Mouse (Mus musculus): Measurements from ENCODE around the gene Paxx. TPM values are rescaled to one million over a fixed set of nuclear protein-coding genes. Genes with fewer than 3 reads are reported as not detected.

The Paxx gene
- polyA plus RNA-seq (2014; fragmentation: Illumina TruSeq; extraction: RNeasy Lipid Tissue Mini Kit (QIAGEN cat#74804); ENCODE audit: low read depth, low replicate concordance): 1.5 TPM

GRCm38 (mm10) chr2:25460551-25461309 lies at the start of gene Paxx:
Gene Paxx, minus strand, starts transcription at chr2:25461094.

GRCm38 (mm10) chr2:25501593-25502486 lies 40.9 kb upstream of the Paxx start, which contains the start of gene C8g:
Gene C8g, minus strand, starts transcription at chr2:25501719.

GRCm38 (mm10) chr2:25500576-25501405 lies 39.9 kb upstream of the Paxx start, which contains the start of gene Fbxw5:
Gene Fbxw5, plus strand, starts transcription at chr2:25500750.

GRCm38 (mm10) chr2:25493476-25493961 lies 32.6 kb upstream of the Paxx start, which contains the start of gene Lcn12:
Gene Lcn12, minus strand, starts transcription at chr2:25493911.

GRCm38 (mm10) chr2:25469969-25470368 lies 9.1 kb upstream of the Paxx start, which contains the start of gene Ptgds:
Gene Ptgds, minus strand, starts transcription at chr2:25470046.

GRCm38 (mm10) chr2:25456205-25456953 lies 4.5 kb downstream of the Paxx start, which contains the start of gene Clic3:
Gene Clic3, plus strand, starts transcription at chr2:25456838.

GRCm38 (mm10) chr2:25428442-25429236 lies 32.3 kb downstream of the Paxx start, which contains the start of gene Abca2:
Gene Abca2, plus strand, starts transcription at chr2:25428703.

GRCm38 (mm10) chr2:25422587-25423410 lies 38.1 kb downstream of the Paxx start, which contains the start of gene Fut7:
Gene Fut7, plus strand, starts transcription at chr2:25423267.

Other genes with a start within 250 kb of the Paxx start
- gene Nelfb, start 249.6 kb downstream of the Paxx start, polyA plus RNA-seq (2014; fragmentation: Illumina TruSeq; extraction: RNeasy Lipid Tissue Mini Kit (QIAGEN cat#74804); ENCODE audit: low read depth, low replicate concordance): 6.9 TPM
- gene Stpg3, start 246.5 kb downstream of the Paxx start, polyA plus RNA-seq (2014; fragmentation: Illumina TruSeq; extraction: RNeasy Lipid Tissue Mini Kit (QIAGEN cat#74804); ENCODE audit: low read depth, low replicate concordance): not detected
- not detected for gene Fam166a, start 242.3 kb downstream of the Paxx start, polyA plus RNA-seq (2014; fragmentation: Illumina TruSeq; extraction: RNeasy Lipid Tissue Mini Kit (QIAGEN cat#74804); ENCODE audit: low read depth, low replicate concordance)
- gene Tubb4b, start 236.4 kb downstream of the Paxx start, polyA plus RNA-seq (2014; fragmentation: Illumina TruSeq; extraction: RNeasy Lipid Tissue Mini Kit (QIAGEN cat#74804); ENCODE audit: low read depth, low replicate concordance): 50.4 TPM
- not detected for gene Slc34a3, start 226.7 kb downstream of the Paxx start, polyA plus RNA-seq (2014; fragmentation: Illumina TruSeq; extraction: RNeasy Lipid Tissue Mini Kit (QIAGEN cat#74804); ENCODE audit: low read depth, low replicate concordance)
- not detected for gene Rnf224, start 224.3 kb downstream of the Paxx start, polyA plus RNA-seq (2014; fragmentation: Illumina TruSeq; extraction: RNeasy Lipid Tissue Mini Kit (QIAGEN cat#74804); ENCODE audit: low read depth, low replicate concordance)
- gene Rnf208, start 218.8 kb downstream of the Paxx start, polyA plus RNA-seq (2014; fragmentation: Illumina TruSeq; extraction: RNeasy Lipid Tissue Mini Kit (QIAGEN cat#74804); ENCODE audit: low read depth, low replicate concordance): not detected
- not detected for gene Cysrt1, start 218.6 kb downstream of the Paxx start, polyA plus RNA-seq (2014; fragmentation: Illumina TruSeq; extraction: RNeasy Lipid Tissue Mini Kit (QIAGEN cat#74804); ENCODE audit: low read depth, low replicate concordance)
- 0.93 TPM for gene AL732309.1, start 214.2 kb downstream of the Paxx start, polyA plus RNA-seq (2014; fragmentation: Illumina TruSeq; extraction: RNeasy Lipid Tissue Mini Kit (QIAGEN cat#74804); ENCODE audit: low read depth, low replicate concordance)
- not detected for gene Tmem203, start 205.7 kb downstream of the Paxx start, polyA plus RNA-seq (2014; fragmentation: Illumina TruSeq; extraction: RNeasy Lipid Tissue Mini Kit (QIAGEN cat#74804); ENCODE audit: low read depth, low replicate concordance)
- gene Tprn, start 198.5 kb downstream of the Paxx start, polyA plus RNA-seq (2014; fragmentation: Illumina TruSeq; extraction: RNeasy Lipid Tissue Mini Kit (QIAGEN cat#74804); ENCODE audit: low read depth, low replicate concordance): 0.52 TPM
- 2.9 TPM for gene Ssna1, start 188.7 kb downstream of the Paxx start, polyA plus RNA-seq (2014; fragmentation: Illumina TruSeq; extraction: RNeasy Lipid Tissue Mini Kit (QIAGEN cat#74804); ENCODE audit: low read depth, low replicate concordance)
- 6.7 TPM for gene Anapc2, start 188.6 kb downstream of the Paxx start, polyA plus RNA-seq (2014; fragmentation: Illumina TruSeq; extraction: RNeasy Lipid Tissue Mini Kit (QIAGEN cat#74804); ENCODE audit: low read depth, low replicate concordance)
- gene Tmem210, start 172.9 kb downstream of the Paxx start, polyA plus RNA-seq (2014; fragmentation: Illumina TruSeq; extraction: RNeasy Lipid Tissue Mini Kit (QIAGEN cat#74804); ENCODE audit: low read depth, low replicate concordance): not detected
- gene Lrrc26, start 171.2 kb downstream of the Paxx start, polyA plus RNA-seq (2014; fragmentation: Illumina TruSeq; extraction: RNeasy Lipid Tissue Mini Kit (QIAGEN cat#74804); ENCODE audit: low read depth, low replicate concordance): not detected
- gene Grin1, start 141.9 kb downstream of the Paxx start, polyA plus RNA-seq (2014; fragmentation: Illumina TruSeq; extraction: RNeasy Lipid Tissue Mini Kit (QIAGEN cat#74804); ENCODE audit: low read depth, low replicate concordance): 2.7 TPM
- 23.9 TPM for gene Man1b1, start 128.8 kb downstream of the Paxx start, polyA plus RNA-seq (2014; fragmentation: Illumina TruSeq; extraction: RNeasy Lipid Tissue Mini Kit (QIAGEN cat#74804); ENCODE audit: low read depth, low replicate concordance)
- 15.1 TPM for gene Dpp7, start 104.7 kb downstream of the Paxx start, polyA plus RNA-seq (2014; fragmentation: Illumina TruSeq; extraction: RNeasy Lipid Tissue Mini Kit (QIAGEN cat#74804); ENCODE audit: low read depth, low replicate concordance)
- 0.41 TPM for gene Uap1l1, start 95.4 kb downstream of the Paxx start, polyA plus RNA-seq (2014; fragmentation: Illumina TruSeq; extraction: RNeasy Lipid Tissue Mini Kit (QIAGEN cat#74804); ENCODE audit: low read depth, low replicate concordance)
- not detected for gene Sapcd2, start 88.8 kb downstream of the Paxx start, polyA plus RNA-seq (2014; fragmentation: Illumina TruSeq; extraction: RNeasy Lipid Tissue Mini Kit (QIAGEN cat#74804); ENCODE audit: low read depth, low replicate concordance)
- gene Entpd2, start 65.2 kb downstream of the Paxx start, polyA plus RNA-seq (2014; fragmentation: Illumina TruSeq; extraction: RNeasy Lipid Tissue Mini Kit (QIAGEN cat#74804); ENCODE audit: low read depth, low replicate concordance): 1.6 TPM
- gene Npdc1, start 61.7 kb downstream of the Paxx start, polyA plus RNA-seq (2014; fragmentation: Illumina TruSeq; extraction: RNeasy Lipid Tissue Mini Kit (QIAGEN cat#74804); ENCODE audit: low read depth, low replicate concordance): 16.0 TPM
- gene Fut7, start 37.8 kb downstream of the Paxx start, polyA plus RNA-seq (2014; fragmentation: Illumina TruSeq; extraction: RNeasy Lipid Tissue Mini Kit (QIAGEN cat#74804); ENCODE audit: low read depth, low replicate concordance): not detected
- 1.9 TPM for gene Abca2, start 32.4 kb downstream of the Paxx start, polyA plus RNA-seq (2014; fragmentation: Illumina TruSeq; extraction: RNeasy Lipid Tissue Mini Kit (QIAGEN cat#74804); ENCODE audit: low read depth, low replicate concordance)
- not detected for gene Clic3, start 4.3 kb downstream of the Paxx start, polyA plus RNA-seq (2014; fragmentation: Illumina TruSeq; extraction: RNeasy Lipid Tissue Mini Kit (QIAGEN cat#74804); ENCODE audit: low read depth, low replicate concordance)
- gene Ptgds, start 9.0 kb upstream of the Paxx start, polyA plus RNA-seq (2014; fragmentation: Illumina TruSeq; extraction: RNeasy Lipid Tissue Mini Kit (QIAGEN cat#74804); ENCODE audit: low read depth, low replicate concordance): not detected
- gene Lcn12, start 32.8 kb upstream of the Paxx start, polyA plus RNA-seq (2014; fragmentation: Illumina TruSeq; extraction: RNeasy Lipid Tissue Mini Kit (QIAGEN cat#74804); ENCODE audit: low read depth, low replicate concordance): not detected
- gene Fbxw5, start 39.7 kb upstream of the Paxx start, polyA plus RNA-seq (2014; fragmentation: Illumina TruSeq; extraction: RNeasy Lipid Tissue Mini Kit (QIAGEN cat#74804); ENCODE audit: low read depth, low replicate concordance): 1.3 TPM
- not detected for gene C8g, start 40.6 kb upstream of the Paxx start, polyA plus RNA-seq (2014; fragmentation: Illumina TruSeq; extraction: RNeasy Lipid Tissue Mini Kit (QIAGEN cat#74804); ENCODE audit: low read depth, low replicate concordance)
- 1.6 TPM for gene Traf2, start 85.8 kb upstream of the Paxx start, polyA plus RNA-seq (2014; fragmentation: Illumina TruSeq; extraction: RNeasy Lipid Tissue Mini Kit (QIAGEN cat#74804); ENCODE audit: low read depth, low replicate concordance)
- gene Edf1, start 96.8 kb upstream of the Paxx start, polyA plus RNA-seq (2014; fragmentation: Illumina TruSeq; extraction: RNeasy Lipid Tissue Mini Kit (QIAGEN cat#74804); ENCODE audit: low read depth, low replicate concordance): 3.3 TPM
- 1.6 TPM for gene Mamdc4, start 113.8 kb upstream of the Paxx start, polyA plus RNA-seq (2014; fragmentation: Illumina TruSeq; extraction: RNeasy Lipid Tissue Mini Kit (QIAGEN cat#74804); ENCODE audit: low read depth, low replicate concordance)
- not detected for gene Phpt1, start 114.1 kb upstream of the Paxx start, polyA plus RNA-seq (2014; fragmentation: Illumina TruSeq; extraction: RNeasy Lipid Tissue Mini Kit (QIAGEN cat#74804); ENCODE audit: low read depth, low replicate concordance)
- gene Ajm1, start 120.7 kb upstream of the Paxx start, polyA plus RNA-seq (2014; fragmentation: Illumina TruSeq; extraction: RNeasy Lipid Tissue Mini Kit (QIAGEN cat#74804); ENCODE audit: low read depth, low replicate concordance): not detected
- 68.8 TPM for gene Rabl6, start 147.4 kb upstream of the Paxx start, polyA plus RNA-seq (2014; fragmentation: Illumina TruSeq; extraction: RNeasy Lipid Tissue Mini Kit (QIAGEN cat#74804); ENCODE audit: low read depth, low replicate concordance)
- not detected for gene Ccdc183, start 156.6 kb upstream of the Paxx start, polyA plus RNA-seq (2014; fragmentation: Illumina TruSeq; extraction: RNeasy Lipid Tissue Mini Kit (QIAGEN cat#74804); ENCODE audit: low read depth, low replicate concordance)
- gene Tmem141, start 160.9 kb upstream of the Paxx start, polyA plus RNA-seq (2014; fragmentation: Illumina TruSeq; extraction: RNeasy Lipid Tissue Mini Kit (QIAGEN cat#74804); ENCODE audit: low read depth, low replicate concordance): 6.4 TPM
- 1.3 TPM for gene Fcna, start 166.9 kb upstream of the Paxx start, polyA plus RNA-seq (2014; fragmentation: Illumina TruSeq; extraction: RNeasy Lipid Tissue Mini Kit (QIAGEN cat#74804); ENCODE audit: low read depth, low replicate concordance)
- gene Lcn8, start 192.0 kb upstream of the Paxx start, polyA plus RNA-seq (2014; fragmentation: Illumina TruSeq; extraction: RNeasy Lipid Tissue Mini Kit (QIAGEN cat#74804); ENCODE audit: low read depth, low replicate concordance): not detected
- 1.3 TPM for gene Lcn5, start 196.9 kb upstream of the Paxx start, polyA plus RNA-seq (2014; fragmentation: Illumina TruSeq; extraction: RNeasy Lipid Tissue Mini Kit (QIAGEN cat#74804); ENCODE audit: low read depth, low replicate concordance)
- not detected for gene Lcn6, start 215.7 kb upstream of the Paxx start, polyA plus RNA-seq (2014; fragmentation: Illumina TruSeq; extraction: RNeasy Lipid Tissue Mini Kit (QIAGEN cat#74804); ENCODE audit: low read depth, low replicate concordance)
- gene Lcn10, start 221.6 kb upstream of the Paxx start, polyA plus RNA-seq (2014; fragmentation: Illumina TruSeq; extraction: RNeasy Lipid Tissue Mini Kit (QIAGEN cat#74804); ENCODE audit: low read depth, low replicate concordance): not detected
- 3.4 TPM for gene Obp2a, start 238.9 kb upstream of the Paxx start, polyA plus RNA-seq (2014; fragmentation: Illumina TruSeq; extraction: RNeasy Lipid Tissue Mini Kit (QIAGEN cat#74804); ENCODE audit: low read depth, low replicate concordance)
- gene Bmyc, start 245.6 kb upstream of the Paxx start, polyA plus RNA-seq (2014; fragmentation: Illumina TruSeq; extraction: RNeasy Lipid Tissue Mini Kit (QIAGEN cat#74804); ENCODE audit: low read depth, low replicate concordance): 15.5 TPM

Data from adrenal gland, adult 10 weeks (tissue).